Mouse (Mus musculus): ENCODE data around the gene Hes3.

- TF ChIP-seq CTCF (IDR thresholded peaks at IDR 0.05; ENCODE audit: low read depth, low read length) (no peak), POLR2A (IDR thresholded peaks at IDR 0.05; ENCODE audit: borderline replicate concordance, low read depth, low read length) (no peak)
Observed at GRCm38 (mm10) chr4:152277916-152278315, 13.5 kb downstream of the Hes3 start.
